Mouse (Mus musculus) CH12F3 (cell line): ENCODE measurements around the gene Snx33.

Source experiments
- in situ Hi-C: fragments of 300-500 bp; cut with MboI; formaldehyde crosslinking; loops from 2 replicates; pipeline ENCODE4 v1.14.3; 2020; ENCODE audit warnings: low sequenced_read_pairs

The Snx33 gene

GRCm38 (mm10) chr9:56891517-56892011 is 36.6 kb downstream of the Snx33 start:
- in situ Hi-C loops = no loop called here

- in situ Hi-C loops = no loop called here
Measured at GRCm38 (mm10) chr9:56890522-56891250, 37.5 kb downstream of the Snx33 start.

- in situ Hi-C loops = no loop called here
Measured at GRCm38 (mm10) chr9:56889817-56890216, 38.4 kb downstream of the Snx33 start.

GRCm38 (mm10) chr9:56887581-56887980 is 40.6 kb downstream of the Snx33 start:
- in situ Hi-C loops = no loop called here

GRCm38 (mm10) chr9:56886601-56887000 is 41.6 kb downstream of the Snx33 start:
- in situ Hi-C loops = no loop called here

GRCm38 (mm10) chr9:56886113-56886512 is 42.1 kb downstream of the Snx33 start:
- in situ Hi-C loops = no loop called here

GRCm38 (mm10) chr9:56884328-56884727 is 43.8 kb downstream of the Snx33 start:
- in situ Hi-C loops = no loop called here

- in situ Hi-C loops = no loop called here
Measured at GRCm38 (mm10) chr9:56883470-56883869, 44.7 kb downstream of the Snx33 start.

- in situ Hi-C loops = no loop called here
Measured at GRCm38 (mm10) chr9:56882818-56883217, 45.4 kb downstream of the Snx33 start.

- in situ Hi-C loops = no loop called here
Measured at GRCm38 (mm10) chr9:56882283-56882682, 45.9 kb downstream of the Snx33 start.

- in situ Hi-C loops = no loop called here
Measured at GRCm38 (mm10) chr9:56881539-56882082, 46.6 kb downstream of the Snx33 start.

GRCm38 (mm10) chr9:56880790-56881189 is 47.4 kb downstream of the Snx33 start:
- in situ Hi-C loops = no loop called here

- in situ Hi-C loops = no loop called here
Measured at GRCm38 (mm10) chr9:56877284-56877683, 50.9 kb downstream of the Snx33 start.

- in situ Hi-C loops = no loop called here
Measured at GRCm38 (mm10) chr9:56876784-56877183, 51.4 kb downstream of the Snx33 start.

GRCm38 (mm10) chr9:56873097-56873496 is 55.1 kb downstream of the Snx33 start:
- in situ Hi-C loops = no loop called here

GRCm38 (mm10) chr9:56872105-56872903 is 55.9 kb downstream of the Snx33 start:
- in situ Hi-C loops = no loop called here

- in situ Hi-C loops = no loop called here
Measured at GRCm38 (mm10) chr9:56871191-56871590, 57.0 kb downstream of the Snx33 start.

GRCm38 (mm10) chr9:56870778-56871177 is 57.4 kb downstream of the Snx33 start:
- in situ Hi-C loops = no loop called here

GRCm38 (mm10) chr9:56869552-56869951 is 58.6 kb downstream of the Snx33 start:
- in situ Hi-C loops = no loop called here

- in situ Hi-C loops = no loop called here
Measured at GRCm38 (mm10) chr9:56868292-56868691, 59.9 kb downstream of the Snx33 start.
